Mouse (Mus musculus) olfactory bulb, adult 2 months (tissue): ENCODE results near the gene Ifngr2. TPM values are rescaled to one million over a fixed set of nuclear protein-coding genes. Genes with fewer than 3 reads are reported as not detected.

ENCODE experiments used
- H3K27ac ChIP-seq: fragments of 200-500 bp; 2 replicates; pipeline ENCODE4 v1.5.1; 2012; ENCODE audit warnings: low read depth, low read length; ENCODE audit not compliant: insufficient read depth
- H3K4me1 ChIP-seq: fragments of 200-500 bp; 2 replicates; pipeline ENCODE4 v1.6.1; 2012; ENCODE audit warnings: low read length; ENCODE audit not compliant: control insufficient read depth, insufficient read depth
- H3K4me3 ChIP-seq: fragments of 200-500 bp; 2 replicates; pipeline ENCODE4 v1.5.1; 2012; ENCODE audit warnings: mild to moderate bottlenecking, low read depth, low read length, moderate library complexity; ENCODE audit not compliant: insufficient read depth
- CTCF ChIP-seq: fragments of 200-500 bp; IDR thresholded peaks from 2 replicates; pipeline ENCODE4 v1.5.1; 2012; ENCODE audit warnings: low read depth, mild to moderate bottlenecking, low read length, moderate library complexity; ENCODE audit not compliant: insufficient read depth
- POLR2A ChIP-seq: fragments of 200-500 bp; IDR thresholded peaks from 2 replicates; pipeline ENCODE4 v1.6.1; 2012; ENCODE audit warnings: mild to moderate bottlenecking, low read depth, low read length, moderate library complexity; ENCODE audit not compliant: insufficient read depth
- WGBS: fragments of 180-500 bp; shearing (Covaris S2); methylation state at CpG from one replicate; pipeline ENCODE4 v1.1.7; 2018; 5-methylcytosine and 5-hydroxymethylcytosine counted together
- polyA plus RNA-seq: library from polyadenylated mRNA; stranded (reverse); fragments of >200 nt; gene quantifications from 2 replicates; pipeline ENCODE4 v1.2.4, GENCODE M21; 2012; ENCODE audit warnings: low replicate concordance; ENCODE audit not compliant: missing spikeins, insufficient read depth, insufficient read length

Gene Ifngr2
- not detected in 2 replicates for polyA plus RNA-seq

GRCm38 (mm10) chr16:91546836-91547741, at the start of gene Ifngr2:
Gene Ifngr2, plus strand, starts transcription at chr16:91547072.
- WGBS: 1% methylated on average over 64 of the region's 74 CpGs
- Histone ChIP-seq H3K4me3 (peak within 1 kb of the TSS; percentile 88), H3K27ac (no peak within 1 kb of the TSS), H3K4me1 (no peaks in the 10 kb centered on the region; the same call in 1 of the 2 replicates)
- TF ChIP-seq POLR2A (no peak), CTCF (no peak)

GRCm38 (mm10) chr16:91498041-91498440, 48.8 kb upstream of the Ifngr2 start:
- Histone ChIP-seq H3K27ac (no peak overlapping the region), H3K4me1 (no peaks in the 10 kb centered on the region), H3K4me3 (no peak overlapping the region)
- no peak for TF ChIP-seq CTCF
- no peak for TF ChIP-seq POLR2A
- WGBS: 94% methylated on average over 7 of the region's 7 CpGs

GRCm38 (mm10) chr16:91504701-91505100, 42.2 kb upstream of the Ifngr2 start:
- Histone ChIP-seq H3K27ac (no peak overlapping the region), H3K4me1 (no peaks in the 10 kb centered on the region), H3K4me3 (no peak overlapping the region)
- WGBS: 92% methylated on average over 7 of the region's 7 CpGs
- TF ChIP-seq CTCF (no peak), POLR2A (no peak)

- Histone ChIP-seq H3K27ac (no peak overlapping the region), H3K4me1 (no peaks in the 10 kb centered on the region), H3K4me3 (no peak overlapping the region)
- 78% methylated on average over 15 of the region's 15 CpGs for WGBS
- TF ChIP-seq POLR2A (no peak), CTCF (no peak)
These were observed 41.7 kb upstream of the Ifngr2 start for GRCm38 (mm10) chr16:91505116-91505601.

- Histone ChIP-seq H3K4me3 (no peak overlapping the region), H3K27ac (no peak overlapping the region), H3K4me1 (no peaks in the 10 kb centered on the region)
- WGBS: 95% methylated on average over 12 of the region's 12 CpGs
- TF ChIP-seq CTCF: no peak
- TF ChIP-seq POLR2A: no peak
These were observed 40.5 kb upstream of the Ifngr2 start for GRCm38 (mm10) chr16:91506396-91506795.

- Histone ChIP-seq H3K4me1 (no peaks in the 10 kb centered on the region), H3K27ac (no peak overlapping the region), H3K4me3 (no peak overlapping the region)
- peak; percentile 30; the same call in 1 of the 2 replicates for TF ChIP-seq CTCF
- TF ChIP-seq POLR2A: no peak
- 39% methylated on average over 7 of the region's 7 CpGs for WGBS
These were observed 34.6 kb upstream of the Ifngr2 start for GRCm38 (mm10) chr16:91512161-91512787.

GRCm38 (mm10) chr16:91513099-91513498, 33.8 kb upstream of the Ifngr2 start:
- Histone ChIP-seq H3K4me1 (no peaks in the 10 kb centered on the region), H3K27ac (no peak overlapping the region), H3K4me3 (no peak overlapping the region)
- 95% methylated on average over 6 of the region's 6 CpGs for WGBS
- TF ChIP-seq POLR2A: no peak
- TF ChIP-seq CTCF: no peak

- H3K27ac ChIP-seq: no peak overlapping the region
- TF ChIP-seq CTCF (no peak), POLR2A (no peak)
- no peak overlapping the region for H3K4me3 ChIP-seq
- no peaks in the 10 kb centered on the region for H3K4me1 ChIP-seq
- WGBS: 87% methylated on average over 7 of the region's 7 CpGs
These were observed 29.9 kb upstream of the Ifngr2 start for GRCm38 (mm10) chr16:91517020-91517419.

- H3K27ac ChIP-seq: no peak overlapping the region
- no peak overlapping the region for H3K4me3 ChIP-seq
- no peaks in the 10 kb centered on the region for H3K4me1 ChIP-seq
- TF ChIP-seq POLR2A: no peak
- no peak for TF ChIP-seq CTCF
- WGBS: 85% methylated on average over 5 of the region's 5 CpGs
These were observed 24.8 kb upstream of the Ifngr2 start for GRCm38 (mm10) chr16:91522040-91522439.
